Mouse (Mus musculus) urinary bladder, postnatal 25 days (tissue): ENCODE results near the gene Kif23.
A peak's percentile ranks its signal among the peaks of the same experiment; 100 is the strongest.

Source experiments
- DNase-seq: peaks from one replicate; pipeline ENCODE4 v3.0.0; 2022; ENCODE audit warnings: low spot score

Kif23 gene

GRCm38 (mm10) chr9:61945973-61946611 is 482 bp downstream of the Kif23 start:
- no peak for DNase-seq

- DNase-seq: no peak
Observed at GRCm38 (mm10) chr9:61941054-61941453, 5.5 kb downstream of the Kif23 start.

GRCm38 (mm10) chr9:61933333-61933732 is 13.2 kb downstream of the Kif23 start:
- no peak for DNase-seq

GRCm38 (mm10) chr9:61932009-61932408 is 14.6 kb downstream of the Kif23 start:
- DNase-seq: no peak

- no peak for DNase-seq
Observed at GRCm38 (mm10) chr9:61925086-61925660, 21.4 kb downstream of the Kif23 start.

- no peak for DNase-seq
Observed at GRCm38 (mm10) chr9:61920331-61920730, 26.2 kb downstream of the Kif23 start.

- DNase-seq: no peak
Observed at GRCm38 (mm10) chr9:61919464-61919863, 27.1 kb downstream of the Kif23 start.

GRCm38 (mm10) chr9:61917436-61917835 is 29.1 kb downstream of the Kif23 start:
- no peak for DNase-seq

GRCm38 (mm10) chr9:61916986-61917385 is 29.6 kb downstream of the Kif23 start:
- DNase-seq: no peak

- no peak for DNase-seq
Observed at GRCm38 (mm10) chr9:61915393-61916005, 31.1 kb downstream of the Kif23 start.

GRCm38 (mm10) chr9:61914917-61915300 is 31.7 kb downstream of the Kif23 start:
- no peak for DNase-seq

- peak; percentile 90 for DNase-seq
Observed at GRCm38 (mm10) chr9:61914203-61914916, 32.2 kb downstream of the Kif23 start, which contains the start of gene Rplp1. TSS of gene Rplp1 (minus strand) at chr9:61914542.

- no peak for DNase-seq
Observed at GRCm38 (mm10) chr9:61911300-61912128, 35.1 kb downstream of the Kif23 start.

- no peak for DNase-seq
Observed at GRCm38 (mm10) chr9:61910526-61911256, 35.9 kb downstream of the Kif23 start.

- no peak for DNase-seq
Observed at GRCm38 (mm10) chr9:61909633-61910032, 36.9 kb downstream of the Kif23 start.

GRCm38 (mm10) chr9:61908832-61909407 is 37.7 kb downstream of the Kif23 start:
- no peak for DNase-seq

GRCm38 (mm10) chr9:61908341-61908740 is 38.2 kb downstream of the Kif23 start:
- DNase-seq: no peak

GRCm38 (mm10) chr9:61907621-61908295 is 38.8 kb downstream of the Kif23 start:
- no peak for DNase-seq

GRCm38 (mm10) chr9:61906912-61907311 is 39.7 kb downstream of the Kif23 start:
- DNase-seq: peak; percentile 54

- DNase-seq: no peak
Observed at GRCm38 (mm10) chr9:61905576-61905975, 41.0 kb downstream of the Kif23 start.
